Mouse (Mus musculus): ENCODE results near the gene Myg1.

GRCm38 (mm10) chr15:102282463-102283292 is 48.8 kb upstream of the Myg1 start:
- TF ChIP-seq POLR2A (IDR thresholded peaks at IDR 0.05; ENCODE audit: extremely low read depth, insufficient read depth, low read length): no peak
- no peak for TF ChIP-seq CTCF (IDR thresholded peaks at IDR 0.05; ENCODE audit: extremely low read depth, insufficient read depth, low read length)

Measured in cortical plate, adult 2 months (tissue).